Mouse (Mus musculus) macrophage (primary cell): ENCODE data around the gene Leng8. TPM values are rescaled to one million over a fixed set of nuclear protein-coding genes. Genes with fewer than 3 reads are reported as not detected.

Experiments used
- H3K27ac ChIP-seq: fragments of 350-480 bp; formaldehyde crosslinking; 2 replicates; pipeline ENCODE4 v1.9.0; 2021
- H3K36me3 ChIP-seq: fragments of 350-480 bp; formaldehyde crosslinking; 2 replicates; pipeline ENCODE4 v1.9.0; 2021; ENCODE audit errors: inconsistent target
- H3K4me3 ChIP-seq: fragments of 350-480 bp; formaldehyde crosslinking; 2 replicates; pipeline ENCODE4 v1.9.0; 2021; ENCODE audit errors: inconsistent target
- H3K79me2 ChIP-seq: fragments of 350-480 bp; formaldehyde crosslinking; 2 replicates; pipeline ENCODE4 v1.9.0; 2021; ENCODE audit errors: inconsistent target
- WGBS: methylation state at CpG from one replicate; pipeline ENCODE4 v1.1.7; 2026; ENCODE audit warnings: inconsistent platforms; ENCODE audit not compliant: missing documents; 5-methylcytosine and 5-hydroxymethylcytosine counted together
- polyA plus RNA-seq: library from polyadenylated mRNA; stranded (reverse); fragments of 250-400 nt; gene quantifications from 3 replicates; pipeline ENCODE4 v1.2.4, GENCODE M21; 2018; ENCODE audit warnings: inconsistent platforms

Gene Leng8
- polyA plus RNA-seq, 1 experiment from 2014 or later = 21.9 TPM

GRCm38 (mm10) chr7:4178438-4178837 is 41.6 kb downstream of the Leng8 start:
- no peak overlapping the region for H3K27ac ChIP-seq
- H3K4me3 ChIP-seq = no peak overlapping the region
- H3K36me3 ChIP-seq = no peaks in the 10 kb centered on the region
- no peaks in the 10 kb centered on the region for H3K79me2 ChIP-seq
- 49% methylated on average over 3 of the region's 3 CpGs for WGBS

Other genes with a start within 250 kb of the Leng8 start
- 17.6 to 45.6 TPM (median 29.9 TPM) in 3 replicates for gene Gm14548, start 238.9 kb upstream of the Leng8 start, polyA plus RNA-seq
- 2.9 to 7.2 TPM (median 4.7 TPM) in 3 replicates for gene Lilra6, start 221.5 kb upstream of the Leng8 start, polyA plus RNA-seq
- gene Lair1, start 73.8 kb upstream of the Leng8 start, polyA plus RNA-seq = 82.7 to 150 TPM (median 135 TPM) in 3 replicates
- gene Ttyh1, start 17.6 kb upstream of the Leng8 start, polyA plus RNA-seq = 0.06 to 0.16 TPM in 2 of 3 replicates, not detected in the other
- gene Leng9, start 13.3 kb downstream of the Leng8 start, polyA plus RNA-seq = 1.8 to 2.9 TPM (median 2.3 TPM) in 3 replicates
- not detected in 3 replicates for gene Cdc42ep5, start 27.8 kb downstream of the Leng8 start, polyA plus RNA-seq
- gene Lilra5, start 100.7 kb downstream of the Leng8 start, polyA plus RNA-seq = 0.11 to 0.27 TPM in 2 of 3 replicates, not detected in the other
- gene Ncr1, start 200.7 kb downstream of the Leng8 start, polyA plus RNA-seq = 0.26 TPM in 1 of 3 replicates, not detected in the others